Mouse (Mus musculus) neural tube, embryonic 14.5 days (tissue): ENCODE measurements around the gene Ktn1. TPM values are rescaled to one million over a fixed set of nuclear protein-coding genes. Genes with fewer than 3 reads are reported as not detected.

Source experiments
- ATAC-seq: fragments of 200-750 bp; cut with Nextera tagmentation; 2 replicates; pipeline ENCODE4 v1.8.0; 2017; ENCODE audit warnings: low read depth, mild to moderate bottlenecking, moderate TSS enrichment, moderate library complexity
- H3K27ac ChIP-seq: fragments of 300-500 bp; sonication (generic); 2 replicates; pipeline ENCODE4 v1.5.1; 2014; ENCODE audit warnings: low read depth, mild to moderate bottlenecking, control low read depth, low read length, moderate library complexity, mixed read lengths
- H3K27me3 ChIP-seq: fragments of 300-500 bp; sonication (generic); 2 replicates; pipeline ENCODE4 v1.6.1; 2014; ENCODE audit warnings: low read length; ENCODE audit not compliant: control insufficient read depth, insufficient read depth
- H3K36me3 ChIP-seq: fragments of 300-500 bp; sonication (generic); 2 replicates; pipeline ENCODE4 v1.6.1; 2014; ENCODE audit warnings: low read length, mixed read lengths; ENCODE audit not compliant: control insufficient read depth, insufficient read depth
- H3K4me1 ChIP-seq: fragments of 300-500 bp; sonication (generic); 2 replicates; pipeline ENCODE4 v1.6.1; 2014; ENCODE audit warnings: low read length; ENCODE audit not compliant: control insufficient read depth, insufficient read depth
- H3K4me2 ChIP-seq: fragments of 300-500 bp; sonication (generic); 2 replicates; pipeline ENCODE4 v1.6.1; 2014; ENCODE audit warnings: mild to moderate bottlenecking, low read depth, low read length, control low read depth
- H3K4me3 ChIP-seq: fragments of 300-500 bp; sonication (generic); 2 replicates; pipeline ENCODE4 v1.5.1; 2014; ENCODE audit warnings: low read depth, low read length, control low read depth, mixed read lengths
- H3K9ac ChIP-seq: fragments of 300-500 bp; sonication (generic); replicated peaks from 2 replicates; pipeline ENCODE4 v1.6.1; 2014; ENCODE audit warnings: low read depth, mild to moderate bottlenecking, control low read depth, low read length, mixed read lengths
- H3K9me3 ChIP-seq: fragments of 300-500 bp; sonication (generic); 2 replicates; pipeline ENCODE4 v1.6.1; 2016; ENCODE audit warnings: low read length; ENCODE audit not compliant: control insufficient read depth
- WGBS: fragments of 180-500 bp; shearing (Covaris S2); extraction: QIAGEN DNeasy Blood & Tissue Kit; methylation state at CpG from one replicate; pipeline ENCODE4 v1.1.7; 2014; 5-methylcytosine and 5-hydroxymethylcytosine counted together
- polyA plus RNA-seq: library from polyadenylated mRNA; unstranded; fragments of >200 nt; fragmentation: Nextera tagmentation; extraction: Ambion mirVana; gene quantifications from 2 replicates; pipeline ENCODE4 v1.2.1, GENCODE M21; 2014

Ktn1 gene
- polyA plus RNA-seq, 1 experiment from 2014 or later, result 88.7 TPM

DNA sequence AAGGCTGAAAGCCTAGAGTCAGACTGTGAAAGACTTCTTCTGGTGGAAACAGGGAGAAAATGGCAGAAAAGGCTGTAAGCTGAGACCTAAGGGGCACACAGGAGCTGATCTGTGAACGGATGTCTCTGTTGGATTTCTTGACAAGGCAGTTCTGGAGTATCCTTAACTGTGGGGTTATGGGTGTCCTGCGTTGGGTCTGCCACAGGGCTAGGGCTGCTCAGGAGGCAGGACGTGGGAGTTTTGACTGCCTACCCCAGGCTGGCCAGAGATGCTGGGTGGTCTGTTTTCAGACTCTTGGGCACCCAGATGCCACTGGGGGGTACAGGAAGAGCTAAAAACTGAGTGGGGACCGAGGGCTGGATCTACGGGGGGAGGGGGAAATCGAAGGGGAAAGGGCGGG, 13.4 kb upstream of the Ktn1 start:
- no peak overlapping the region for H3K4me2 ChIP-seq
- H3K4me1 ChIP-seq, result 0 out of 2 replicates have a peak, but pooled peaks cover 5% of the 10 kb centered on the region
- no peaks in the 10 kb centered on the region for H3K27me3 ChIP-seq
- ATAC-seq, result no peak
- 79% methylated on average over 7 of the region's 7 CpGs for WGBS
- no peak overlapping the region for H3K27ac ChIP-seq
- H3K9ac ChIP-seq, result no peak overlapping the region
- H3K9me3 ChIP-seq, result no peaks in the 10 kb centered on the region
- no peak overlapping the region for H3K4me3 ChIP-seq
- H3K36me3 ChIP-seq, result no peaks in the 10 kb centered on the region

DNA sequence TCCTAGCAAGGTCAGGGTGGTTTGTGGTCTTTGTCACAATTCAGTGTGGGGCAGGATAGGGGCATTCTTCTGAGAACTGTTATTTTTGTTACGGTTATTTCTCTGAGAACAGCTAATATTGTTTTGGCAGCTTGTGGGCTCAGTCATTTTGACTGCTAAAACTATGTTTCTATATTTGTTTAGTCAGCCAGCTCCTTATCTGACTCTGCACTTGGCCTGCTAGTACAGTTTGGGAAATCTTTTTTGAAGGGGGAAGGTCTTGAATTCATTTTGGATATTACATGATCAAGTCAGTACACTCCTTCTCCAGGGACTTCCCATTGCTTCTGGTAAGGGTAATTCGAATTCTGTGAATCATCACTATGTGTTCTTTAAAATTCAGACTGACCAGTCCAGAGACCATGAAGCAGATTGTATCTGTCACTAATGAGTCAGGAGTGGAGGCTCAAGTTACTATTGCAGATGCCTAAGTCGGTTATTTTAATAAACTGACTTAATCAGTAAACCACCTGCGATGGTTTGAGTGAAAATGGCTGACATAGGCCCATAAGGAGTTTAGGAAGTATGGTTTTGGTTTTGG, 9.8 kb upstream of the Ktn1 start:
- no peak overlapping the region for H3K27ac ChIP-seq
- H3K4me1 ChIP-seq, result 0 out of 2 replicates have a peak, but pooled peaks cover 5% of the 10 kb centered on the region
- no peaks in the 10 kb centered on the region for H3K27me3 ChIP-seq
- H3K36me3 ChIP-seq, result no peaks in the 10 kb centered on the region
- H3K4me2 ChIP-seq, result no peak overlapping the region
- 84% methylated on average over 4 of the region's 4 CpGs for WGBS
- no peak overlapping the region for H3K9ac ChIP-seq
- no peak overlapping the region for H3K4me3 ChIP-seq
- no peaks in the 10 kb centered on the region for H3K9me3 ChIP-seq
- ATAC-seq, result no peak

DNA sequence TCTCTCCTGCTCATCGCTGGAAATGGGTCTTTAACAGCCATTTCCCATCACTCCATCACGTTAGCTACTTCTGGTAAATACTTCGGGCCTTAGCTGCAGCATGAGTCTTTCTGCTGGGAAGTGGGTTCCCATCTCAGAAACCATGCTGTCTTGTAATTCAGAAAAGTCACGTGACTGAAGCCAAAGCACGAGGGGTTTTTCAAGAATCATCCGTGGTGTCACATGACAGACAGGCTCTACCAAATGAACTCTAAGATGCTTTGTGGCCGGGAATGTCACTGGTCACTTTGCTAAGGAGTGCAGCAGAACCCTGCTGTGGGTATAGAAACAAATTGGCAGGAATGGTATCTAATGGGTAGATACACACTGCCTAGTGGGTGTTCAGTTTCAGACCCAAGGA, 2.6 kb upstream of the Ktn1 start:
- Histone ChIP-seq H3K4me1 (peaks cover 4% of the 10 kb centered on the region; the same call in 1 of the 2 replicates), H3K4me3 (no peak overlapping the region), H3K36me3 (no peaks in the 10 kb centered on the region), H3K27me3 (no peaks in the 10 kb centered on the region), H3K4me2 (no peak overlapping the region), H3K9me3 (no peaks in the 10 kb centered on the region), H3K9ac (no peak overlapping the region), H3K27ac (no peak overlapping the region)
- ATAC-seq, result no peak
- WGBS, result 65% methylated on average over 7 of the region's 7 CpGs

DNA sequence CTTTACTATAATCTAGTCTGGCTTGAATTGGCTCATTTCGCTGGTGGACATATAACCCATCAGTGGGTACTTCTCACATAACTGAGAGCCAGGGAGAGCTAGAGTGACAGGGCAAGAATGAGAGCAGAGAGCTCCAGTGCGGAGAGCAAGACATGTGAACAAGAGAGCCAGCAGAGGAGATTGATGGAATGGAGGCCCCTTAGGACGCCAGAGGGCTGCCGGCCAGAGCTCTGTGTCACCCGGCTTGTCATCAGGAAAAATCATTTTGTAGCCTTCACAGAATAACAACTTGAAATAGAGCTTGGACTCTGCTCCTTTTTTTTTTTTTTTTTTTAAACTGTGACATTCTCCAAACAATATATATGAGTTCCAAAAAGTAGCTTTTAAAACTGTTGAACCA, 2.0 kb upstream of the Ktn1 start:
- no peak overlapping the region for H3K4me2 ChIP-seq
- no peaks in the 10 kb centered on the region for H3K36me3 ChIP-seq
- WGBS, result 16% methylated on average over 5 of the region's 5 CpGs
- ATAC-seq, result no peak
- no peaks in the 10 kb centered on the region for H3K9me3 ChIP-seq
- no peak overlapping the region for H3K9ac ChIP-seq
- peaks cover 7% of the 10 kb centered on the region for H3K4me1 ChIP-seq
- H3K4me3 ChIP-seq, result no peak overlapping the region
- no peak overlapping the region for H3K27ac ChIP-seq
- no peaks in the 10 kb centered on the region for H3K27me3 ChIP-seq

- Histone ChIP-seq H3K4me3 (no peak overlapping the region), H3K27me3 (no peaks in the 10 kb centered on the region), H3K4me2 (no peak overlapping the region), H3K36me3 (no peaks in the 10 kb centered on the region), H3K27ac (no peak overlapping the region), H3K4me1 (peaks cover 7% of the 10 kb centered on the region), H3K9me3 (no peaks in the 10 kb centered on the region), H3K9ac (no peak overlapping the region)
- 81% methylated on average over 9 of the region's 9 CpGs for WGBS
- ATAC-seq, result no peak
Measured at GRCm38 (mm10) chr14:47646696-47647516, 1.3 kb upstream of the Ktn1 start.

GRCm38 (mm10) chr14:47648706-47649630, 720 bp downstream of the Ktn1 start:
- under 1% methylated on average over 51 of the region's 82 CpGs for WGBS
- Histone ChIP-seq H3K9ac (peak overlapping the region; percentile 96), H3K27ac (peak overlapping the region; percentile 85), H3K36me3 (no peaks in the 10 kb centered on the region), H3K9me3 (no peaks in the 10 kb centered on the region), H3K27me3 (no peaks in the 10 kb centered on the region), H3K4me3 (peak overlapping the region; percentile 99), H3K4me2 (peak overlapping the region; percentile 78), H3K4me1 (peaks cover 7% of the 10 kb centered on the region)
- ATAC-seq, result peak; percentile 96

GRCm38 (mm10) chr14:47649631-47650337, 1.5 kb downstream of the Ktn1 start:
- Histone ChIP-seq H3K4me2 (peak overlapping the region; percentile 78), H3K27ac (peak overlapping the region; percentile 85), H3K4me1 (peaks cover 7% of the 10 kb centered on the region), H3K9me3 (no peaks in the 10 kb centered on the region), H3K4me3 (peak overlapping the region; percentile 99), H3K9ac (peak overlapping the region; percentile 96), H3K27me3 (no peaks in the 10 kb centered on the region), H3K36me3 (no peaks in the 10 kb centered on the region)
- peak; percentile 85 for ATAC-seq
- under 1% methylated on average over 40 of the region's 46 CpGs for WGBS

DNA sequence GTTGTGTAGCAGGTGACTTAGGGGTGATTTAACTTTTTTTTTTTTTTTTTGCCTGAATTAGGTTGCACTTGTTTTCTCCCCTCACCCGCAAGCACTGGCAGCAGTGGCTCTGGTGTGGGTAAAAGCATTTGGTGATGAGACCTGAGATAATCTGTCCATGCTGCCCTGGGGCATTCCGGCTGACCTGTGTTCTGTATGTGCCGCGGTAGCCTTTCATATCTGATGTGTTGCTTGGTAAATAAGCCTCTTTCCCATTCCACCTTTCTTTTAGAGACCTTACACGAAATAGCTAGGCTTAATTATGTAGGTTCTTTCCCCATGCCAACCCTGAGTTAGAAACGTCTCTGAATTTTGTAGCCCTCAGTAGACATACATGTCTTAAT, 2.1 kb downstream of the Ktn1 start:
- Histone ChIP-seq H3K36me3 (no peaks in the 10 kb centered on the region), H3K4me1 (peaks cover 7% of the 10 kb centered on the region), H3K4me3 (peak overlapping the region; percentile 99), H3K27ac (no peak overlapping the region; the same call in 1 of the 2 replicates), H3K27me3 (no peaks in the 10 kb centered on the region), H3K4me2 (peak overlapping the region; percentile 78), H3K9ac (peak overlapping the region; percentile 96), H3K9me3 (no peaks in the 10 kb centered on the region)
- 32% methylated on average over 6 of the region's 6 CpGs for WGBS
- ATAC-seq, result no peak
